Mouse (Mus musculus) frontal cortex, postnatal 14 days (tissue): ENCODE measurements at regions not wholly inside any gene's neighbourhood (a gene's known extent, or its start where the extent isn't known, plus 50 kb on each side); places are given as distances from the start of the nearest gene placed in this dataset.
A peak's percentile ranks its signal among the peaks of the same experiment; 100 is the strongest.

ENCODE experiments used
- DNase-seq, 2 experiments: peaks; one replicate each; pipeline ENCODE4 v3.0.0; 2022; ENCODE audit warnings: low spot score in 2 of 2

DNA sequence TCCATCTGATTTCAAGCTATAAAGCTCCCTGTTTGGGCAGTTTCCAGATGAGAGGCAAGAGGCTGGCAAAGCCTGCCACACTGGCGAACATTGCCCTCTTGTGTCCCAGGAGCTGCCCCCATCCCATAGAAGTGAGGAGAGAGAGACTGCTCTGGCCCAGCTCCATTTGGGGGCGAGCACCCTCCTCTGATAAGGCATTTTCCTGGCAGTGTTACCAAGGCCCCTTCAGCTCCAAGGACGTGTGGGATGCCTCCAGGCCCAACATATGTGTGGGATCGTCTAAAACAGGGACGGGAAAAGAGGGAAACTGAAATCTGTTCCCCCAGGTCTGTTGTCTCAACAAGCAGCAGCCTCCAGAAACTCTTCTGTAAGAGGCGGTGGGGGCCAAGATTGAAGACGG is 88.0 kb upstream of the Csf3r start:
- DNase-seq: no peak

GRCm38 (mm10) chr4:125938186-125938585 is 86.2 kb upstream of the Csf3r start:
- DNase-seq: no peak

- no peak for DNase-seq
These were observed 83.1 kb upstream of the Csf3r start for GRCm38 (mm10) chr4:125941266-125941665.

DNA sequence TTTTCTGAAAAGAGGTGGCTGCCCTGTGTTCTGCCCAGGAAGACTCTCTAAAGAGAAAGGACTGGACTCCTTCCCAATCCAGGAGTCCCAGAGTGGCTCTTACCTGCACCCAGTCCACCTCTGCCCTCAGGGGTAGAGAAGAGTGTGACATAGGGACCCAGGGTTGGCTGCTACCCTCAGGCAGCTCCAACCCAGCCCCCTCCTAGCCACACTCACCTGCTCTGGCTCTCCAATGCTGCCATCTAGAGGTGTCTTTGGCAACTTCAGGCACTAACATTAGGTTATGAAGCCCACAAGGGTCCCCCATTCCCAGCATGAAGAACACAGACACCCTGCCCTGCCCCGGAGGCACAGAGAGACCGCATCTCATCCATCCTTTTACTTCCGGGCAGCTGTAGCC is 82.4 kb upstream of the Csf3r start:
- peak in 1 of 2 experiments; percentile 53 for DNase-seq

DNA sequence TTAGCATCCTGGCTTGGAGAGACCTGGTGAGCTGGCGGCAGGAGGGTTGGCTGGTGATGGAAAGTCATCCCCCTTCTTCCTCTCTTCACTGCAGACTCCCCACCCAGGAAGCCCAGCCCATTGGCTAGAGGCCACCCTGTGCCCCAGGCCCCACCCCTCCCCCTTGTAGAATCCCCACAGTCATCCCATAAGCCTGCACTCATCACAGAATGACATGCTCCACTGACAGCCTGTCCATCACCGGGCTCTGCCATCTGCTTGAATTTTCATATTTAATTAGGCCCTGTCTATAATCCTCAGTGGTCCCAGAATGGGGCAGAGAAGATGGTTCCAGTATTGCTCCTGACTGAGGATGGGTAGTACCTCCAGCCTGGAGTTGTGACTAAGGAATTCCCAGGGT is 79.3 kb upstream of the Csf3r start:
- no peak for DNase-seq

DNA sequence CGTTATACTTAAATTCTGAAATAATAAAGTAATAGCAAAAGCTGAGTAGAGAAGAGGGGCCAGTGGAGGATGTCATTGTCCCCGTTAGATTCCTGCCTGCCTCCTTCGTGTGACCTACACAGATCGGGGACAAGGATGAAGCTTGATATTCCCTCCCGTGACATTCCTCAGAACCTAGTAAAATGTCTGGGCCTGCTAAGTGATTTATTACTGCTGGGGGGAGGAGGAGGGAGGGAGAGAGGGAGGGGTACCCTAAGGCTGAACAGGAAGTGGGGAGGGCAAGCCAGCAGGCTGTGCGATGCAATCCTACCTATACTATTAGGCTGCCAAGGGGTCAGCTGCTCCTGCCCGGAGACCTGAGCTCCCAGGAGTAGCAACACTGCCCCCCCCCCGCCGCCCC is 64.9 kb upstream of the Csf3r start:
- no peak for DNase-seq

GRCm38 (mm10) chr4:125960704-125961279 is 63.6 kb upstream of the Csf3r start:
- no peak for DNase-seq

DNA sequence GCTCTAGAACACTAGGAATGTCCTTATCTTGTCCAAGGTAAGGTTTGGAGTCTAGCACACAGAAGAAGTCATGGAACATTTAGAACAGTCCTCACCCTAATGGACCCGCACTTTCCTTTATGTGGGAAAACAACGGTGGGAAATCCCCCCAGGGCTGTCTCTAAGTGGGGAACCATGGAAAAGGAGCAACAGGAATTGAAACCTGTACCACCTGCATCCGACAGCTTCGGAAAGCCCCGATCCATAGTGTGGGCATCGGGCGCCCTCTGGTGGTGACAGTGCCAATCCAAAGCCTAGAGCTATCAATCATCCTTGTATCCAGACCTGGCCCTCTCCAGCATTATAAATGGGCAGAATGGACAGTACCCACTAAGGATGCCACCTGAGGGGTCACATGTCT is 61.7 kb upstream of the Csf3r start:
- DNase-seq: peak; percentile 43 to 77
